Mouse (Mus musculus): ENCODE data around the gene Zp1.

Gene Zp1

DNA sequence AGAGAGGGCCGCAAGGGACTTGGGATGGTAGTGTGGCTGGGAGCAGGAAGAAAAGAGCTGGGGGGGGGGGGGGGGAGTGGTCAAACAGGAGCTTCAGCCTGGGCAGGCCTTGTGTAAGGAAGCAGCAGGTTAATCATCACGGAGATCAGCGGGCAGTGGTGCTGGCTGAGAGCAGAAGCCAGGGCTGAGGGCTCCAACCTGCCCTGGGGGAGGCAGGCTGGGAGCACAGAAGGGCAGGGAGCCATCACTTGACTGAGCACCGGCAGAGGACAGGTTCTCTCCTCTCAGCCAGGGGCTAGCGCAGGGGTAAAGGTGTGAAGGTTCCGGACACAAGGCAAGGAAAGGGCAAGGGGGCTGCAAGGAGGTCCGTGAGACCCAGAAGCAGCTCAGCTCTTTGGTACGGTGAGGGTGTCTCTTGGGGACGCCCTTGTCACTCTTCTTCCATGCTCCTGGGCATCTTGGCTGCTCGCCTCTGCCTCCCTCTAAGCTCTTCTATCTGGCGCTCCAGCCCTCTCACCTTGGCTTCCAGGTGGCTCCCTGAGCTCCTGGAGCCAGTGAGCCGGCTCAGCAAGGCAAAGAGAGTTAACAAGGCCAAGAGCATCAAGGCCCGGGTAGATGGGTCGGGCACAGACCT is 49.0 kb downstream of the Zp1 start:
- DNase-seq, result peak; percentile 40 to 64

- DNase-seq, result no peak
These were observed 49.8 kb downstream of the Zp1 start for GRCm38 (mm10) chr19:10870676-10871075.

DNA sequence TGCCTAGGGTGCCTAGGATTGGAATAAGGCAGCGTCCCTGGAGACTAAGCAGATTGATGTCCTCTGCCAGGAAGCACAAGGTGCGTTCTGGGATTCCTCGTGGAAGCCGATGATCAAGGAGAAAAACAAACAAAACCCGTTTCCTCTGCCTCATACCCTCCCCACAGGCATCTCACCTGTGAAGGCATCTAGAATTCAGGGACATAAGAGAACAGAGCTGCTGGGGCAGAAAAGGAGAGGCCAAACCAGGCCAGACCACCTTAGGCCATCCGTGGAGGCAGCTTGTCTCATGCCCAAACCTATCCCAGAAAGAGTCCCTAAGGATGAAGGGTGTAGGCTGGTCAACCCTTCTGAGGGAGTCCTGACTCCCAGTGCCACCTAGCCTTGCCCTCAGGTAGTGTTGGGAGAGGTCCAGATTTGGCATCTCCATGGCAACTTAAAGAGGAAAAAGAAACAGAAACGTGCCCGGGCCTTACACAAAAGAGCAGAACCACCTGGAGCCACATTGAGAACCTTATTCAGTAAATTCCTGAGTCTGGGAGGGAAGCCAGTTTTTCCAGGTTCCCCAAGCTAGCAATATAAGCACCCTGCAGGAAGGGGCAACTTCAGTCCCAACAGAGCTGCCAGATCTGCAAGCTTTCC is 50.4 kb downstream of the Zp1 start, which contains the start of gene Tmem132a:
Gene Tmem132a, minus strand, starts transcription at position 55 of the 642 bp plus-strand sequence.
- peak; percentile 23 to 54 for DNase-seq

GRCm38 (mm10) chr19:10869241-10869885 is 51.1 kb downstream of the Zp1 start:
- peak; percentile 87 to 91 for DNase-seq

- DNase-seq, result peak in 1 of 2 experiments; percentile 36
These were observed 51.8 kb downstream of the Zp1 start for GRCm38 (mm10) chr19:10868623-10869141.

DNA sequence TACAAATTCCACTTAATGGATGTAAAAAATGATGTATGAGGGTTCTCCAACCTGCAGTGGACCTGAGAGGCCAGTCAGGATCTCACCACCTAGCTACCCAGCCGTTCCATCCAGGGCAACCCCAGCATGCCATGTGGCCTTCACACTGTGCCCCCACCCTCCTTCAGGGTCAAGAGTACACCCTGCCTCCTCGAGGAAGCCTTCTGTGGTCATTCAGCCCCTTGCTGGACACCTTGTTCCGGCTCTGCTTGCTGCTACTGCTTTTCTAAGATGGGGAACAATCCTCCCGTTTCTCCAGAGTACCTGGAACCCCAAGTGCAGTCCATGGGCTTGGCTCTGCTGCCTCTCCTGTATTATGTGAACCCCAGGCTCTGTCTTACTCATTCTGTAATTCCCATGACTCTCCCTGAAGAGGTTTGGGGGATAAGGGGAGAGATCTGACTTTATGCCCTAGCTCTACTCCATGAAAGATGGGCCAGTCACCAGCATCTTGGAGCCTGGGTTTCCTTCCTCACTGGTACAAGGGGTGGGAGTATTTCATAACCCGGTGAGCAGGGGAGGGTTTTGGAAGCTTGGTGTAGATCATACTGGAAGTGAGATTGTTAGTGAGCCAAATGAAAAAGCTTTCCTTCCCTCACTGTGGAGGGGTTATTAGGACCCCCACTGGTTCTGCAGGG is 52.3 kb downstream of the Zp1 start:
- DNase-seq, result no peak

DNA sequence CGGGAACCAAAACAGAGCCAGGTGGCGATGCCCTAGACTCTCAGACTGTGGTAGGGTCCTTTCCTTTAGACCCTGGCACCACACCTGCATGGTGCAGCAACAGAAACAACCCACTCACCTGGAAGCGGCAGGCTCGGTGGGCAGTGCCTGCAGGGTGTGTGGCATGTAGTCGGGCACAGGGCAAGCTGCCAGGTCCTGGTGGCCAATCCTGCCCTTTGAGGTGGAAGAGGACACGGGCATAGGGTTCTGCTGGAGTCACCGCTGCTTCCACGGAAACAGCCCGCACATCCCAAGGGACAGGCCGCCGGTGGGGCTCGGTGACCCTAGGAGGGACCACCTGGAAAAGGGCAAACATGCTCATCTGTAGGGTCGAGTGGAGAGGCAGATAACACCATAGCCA is 54.1 kb downstream of the Zp1 start:
- DNase-seq, result no peak

Data from kidney, postnatal 4 days (tissue).